Mouse (Mus musculus): Measurements from ENCODE around the gene Hsf4.
"Not testable (repeated sequence)": the region's sequence is repeated elsewhere in the genome, so short reads cannot be mapped to it uniquely, and the experiment has no call there.

The Hsf4 gene

DNA sequence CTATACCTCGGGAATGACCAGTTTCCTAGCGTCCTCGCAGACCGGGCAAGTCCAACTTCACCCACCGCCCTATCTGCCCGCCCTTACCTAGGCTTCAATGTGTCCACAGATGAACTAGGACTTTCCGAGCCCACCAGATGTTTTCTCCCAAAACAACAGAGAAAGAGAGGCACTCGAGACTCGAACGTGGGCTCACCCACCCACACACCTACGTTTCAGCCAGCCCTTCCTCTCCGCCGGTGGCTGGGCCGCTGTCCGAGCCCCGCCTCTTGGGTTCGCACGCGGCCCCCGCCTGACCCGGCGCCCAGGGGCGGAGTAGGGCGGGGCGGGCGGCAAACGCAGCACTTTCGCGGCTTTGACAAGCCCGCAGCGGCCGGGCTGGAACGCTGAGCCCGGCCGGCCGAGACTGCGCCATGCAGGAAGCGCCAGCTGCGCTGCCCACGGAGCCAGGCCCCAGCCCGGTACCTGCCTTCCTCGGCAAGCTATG lies at the start of gene Hsf4:
Gene Hsf4, plus strand, starts transcription at position 341 of the 487 bp plus-strand sequence.
- no peak for DNase-seq (ENCODE audit: low read depth, low spot score)

DNA sequence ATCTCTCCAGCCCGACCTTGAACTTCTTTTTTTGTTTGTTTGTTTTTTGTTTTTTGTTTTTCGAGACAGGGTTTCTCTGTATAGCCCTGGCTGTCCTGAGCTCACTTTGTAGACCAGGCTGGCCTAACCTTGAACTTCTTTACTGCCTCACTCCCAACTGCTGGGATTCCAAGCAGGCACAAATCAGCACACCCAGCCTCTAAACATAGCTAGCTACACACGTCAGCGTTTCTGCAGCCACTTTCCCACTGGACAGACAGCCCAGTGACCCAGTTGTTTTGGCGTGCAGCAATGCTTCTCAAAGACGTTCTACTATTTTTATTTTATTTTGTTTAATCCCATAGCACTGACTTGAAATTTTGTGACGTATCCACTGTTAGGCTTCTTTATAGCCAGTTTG lies 45.8 kb upstream of the Hsf4 start:
- no peak for DNase-seq (ENCODE audit: low read depth, low spot score)

DNA sequence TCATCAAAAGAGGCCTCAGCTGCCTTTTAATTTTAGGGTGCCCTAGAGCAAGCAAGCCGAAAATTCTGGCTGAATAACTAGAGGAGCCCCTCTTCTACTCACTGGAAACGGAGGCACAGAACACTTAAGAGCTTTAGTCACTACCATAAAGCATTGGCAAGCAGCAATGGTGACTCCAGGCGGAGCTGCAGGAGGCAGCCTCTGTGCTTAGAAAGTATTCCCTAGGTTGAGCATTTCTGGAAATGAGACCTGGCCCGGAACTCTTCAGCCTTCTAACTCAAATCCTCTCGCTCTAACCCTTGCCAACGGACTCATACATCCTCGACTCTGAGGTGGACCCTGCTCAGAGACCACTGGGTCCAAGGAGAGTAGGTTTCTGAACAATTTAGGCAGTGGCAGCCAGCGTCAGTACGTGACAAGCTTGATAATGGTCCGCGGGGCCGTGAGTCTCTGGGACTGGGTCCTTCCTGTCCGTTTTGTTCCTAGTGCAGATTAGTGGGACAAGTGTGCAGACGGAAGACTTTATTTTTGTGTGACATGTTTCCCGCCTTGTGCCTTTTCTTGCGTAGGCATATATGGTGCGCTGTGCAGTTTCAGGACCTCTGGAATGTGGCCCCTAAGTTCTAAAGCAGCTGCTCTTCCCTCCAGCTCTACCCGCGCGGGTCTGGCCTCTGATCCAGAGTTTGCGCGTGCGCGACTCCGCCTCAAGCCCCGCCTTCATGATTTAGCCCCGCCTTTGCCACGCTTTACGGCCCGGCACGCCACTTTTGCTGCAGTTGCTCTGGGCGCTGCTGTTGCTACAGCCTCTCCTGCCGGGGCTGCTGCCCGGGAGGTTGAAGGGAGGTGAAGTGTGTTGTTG lies 45.0 kb upstream of the Hsf4 start, which contains the start of gene D230025D16Rik:
Gene D230025D16Rik, plus strand, starts transcription at position 733 of the 859 bp plus-strand sequence.
- peak; percentile 95 for DNase-seq (ENCODE audit: low read depth, low spot score)

GRCm38 (mm10) chr8:105225272-105225593 lies 44.4 kb upstream of the Hsf4 start:
- no peak for DNase-seq (ENCODE audit: low read depth, low spot score)

GRCm38 (mm10) chr8:105225917-105226316 lies 43.7 kb upstream of the Hsf4 start:
- DNase-seq (ENCODE audit: low read depth, low spot score): no peak

DNA sequence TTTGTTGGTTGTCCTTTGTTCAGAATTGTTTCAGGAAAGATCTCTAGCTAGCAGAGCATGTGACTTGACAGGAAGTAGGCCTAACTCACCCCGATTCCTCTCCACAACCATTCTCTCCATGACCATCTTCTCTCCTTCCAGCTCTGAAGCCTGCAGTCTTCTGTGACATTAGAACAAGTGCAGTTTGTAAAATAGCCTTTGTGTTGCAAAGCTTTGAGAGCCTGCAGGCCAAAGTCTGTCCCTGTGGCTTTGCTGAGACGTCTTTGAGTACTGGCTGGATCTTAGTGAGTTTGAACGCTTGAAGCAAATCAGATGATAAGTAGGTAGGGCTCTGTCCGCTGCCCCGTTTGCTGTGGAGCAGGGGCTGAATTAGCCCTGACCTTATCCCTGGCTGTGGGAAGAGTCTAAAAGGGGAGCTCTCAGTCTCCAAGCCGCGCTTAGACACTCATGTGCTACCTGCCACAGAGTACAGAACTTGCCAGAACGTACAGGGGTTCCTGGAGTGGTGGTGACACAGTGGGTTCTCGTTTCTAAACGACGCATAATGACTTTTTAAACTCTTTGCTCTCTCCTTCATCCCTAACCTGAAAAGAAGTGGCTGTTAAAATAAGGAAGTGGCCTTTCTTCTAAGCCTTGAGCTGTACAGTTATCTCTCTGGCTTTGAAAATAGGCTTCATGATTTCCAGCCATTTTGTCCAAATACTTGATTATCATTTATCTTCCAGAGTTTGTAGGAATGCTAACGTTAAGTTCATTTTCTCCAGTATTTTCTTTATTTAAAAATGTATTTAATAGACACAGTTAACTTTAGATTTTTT lies 37.9 kb upstream of the Hsf4 start:
- no peak for DNase-seq (ENCODE audit: low read depth, low spot score)

DNA sequence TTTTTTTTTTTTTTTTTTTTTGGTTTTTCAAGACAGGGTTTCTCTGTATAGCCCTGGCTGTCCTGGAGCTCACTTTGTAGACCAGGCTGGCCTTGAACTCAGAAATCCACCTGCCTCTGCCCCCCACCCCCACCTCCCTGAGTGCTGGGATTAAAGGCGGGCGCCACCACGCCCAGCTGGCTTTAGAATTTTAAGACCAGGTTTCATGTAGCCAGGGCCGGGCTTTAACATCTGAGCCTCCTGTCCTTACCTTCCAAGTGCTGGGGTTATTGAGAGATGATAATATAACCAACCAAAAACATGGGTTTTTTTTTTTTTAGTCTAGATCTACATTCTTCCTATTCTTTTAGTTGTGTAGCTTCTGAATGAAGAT lies 37.3 kb upstream of the Hsf4 start:
- DNase-seq (ENCODE audit: low read depth, low spot score): not testable (repeated sequence)

DNA sequence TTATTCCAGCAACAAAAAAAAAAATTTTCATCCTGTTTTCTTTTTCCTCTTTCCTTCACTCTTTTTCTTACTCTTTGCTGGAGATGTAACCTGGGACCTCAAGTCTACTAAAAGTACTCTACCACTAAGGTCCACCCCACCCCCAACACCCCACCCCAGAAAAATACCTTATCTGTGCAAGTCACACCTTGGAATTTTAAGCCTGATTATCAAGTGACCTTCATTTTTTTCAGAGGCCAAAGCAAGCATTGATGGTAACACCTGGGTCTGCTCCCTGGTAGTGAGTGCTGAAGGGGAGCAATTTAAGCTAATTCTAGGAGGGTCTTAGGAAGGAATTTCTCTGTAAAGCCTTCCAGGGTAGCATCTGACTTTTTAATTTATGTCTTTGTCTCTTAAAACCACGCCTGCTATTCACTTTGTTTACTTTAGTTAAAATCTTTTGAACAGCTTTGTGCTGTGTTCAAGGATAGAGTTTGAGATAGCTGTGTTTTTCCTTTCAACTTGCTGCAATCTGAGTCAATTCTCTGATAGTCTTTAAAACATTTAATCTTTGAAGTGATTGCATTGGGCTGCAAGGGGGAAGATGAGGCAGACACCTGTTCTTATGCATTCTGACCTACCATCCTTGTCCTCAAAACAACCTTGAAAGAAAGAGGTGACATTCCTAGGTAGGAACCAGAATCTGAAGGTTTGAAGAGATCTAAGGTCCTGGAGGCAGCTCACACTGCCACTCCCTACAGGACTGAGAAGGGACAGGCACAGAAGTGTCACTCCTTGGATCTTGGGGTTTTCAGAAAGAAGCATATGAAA lies 36.3 kb upstream of the Hsf4 start:
- DNase-seq (ENCODE audit: low read depth, low spot score): no peak

DNA sequence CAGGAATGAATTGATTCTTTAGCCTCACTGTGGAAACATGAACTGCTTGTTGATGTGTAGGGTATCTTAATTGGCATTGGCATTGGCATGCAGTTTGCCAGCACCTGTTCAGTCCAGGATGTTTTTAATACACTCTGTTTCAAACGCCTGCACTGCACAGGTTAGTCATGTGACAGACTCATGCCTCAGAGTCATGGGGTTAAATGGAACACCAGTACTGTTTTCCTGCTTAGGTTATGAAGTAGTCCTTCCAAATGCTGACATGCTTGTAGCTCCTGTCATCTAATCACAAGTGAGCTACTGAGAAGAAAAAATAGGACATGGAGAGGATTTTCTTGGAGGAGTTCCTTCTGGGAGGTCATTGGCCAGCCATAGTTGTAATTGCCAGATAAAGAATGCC lies 34.4 kb upstream of the Hsf4 start:
- no peak for DNase-seq (ENCODE audit: low read depth, low spot score)

- DNase-seq (ENCODE audit: low read depth, low spot score): no peak
Observed at GRCm38 (mm10) chr8:105237442-105238142, 32.0 kb upstream of the Hsf4 start.

- no peak for DNase-seq (ENCODE audit: low read depth, low spot score)
Observed at GRCm38 (mm10) chr8:105241016-105241415, 28.6 kb upstream of the Hsf4 start.

DNA sequence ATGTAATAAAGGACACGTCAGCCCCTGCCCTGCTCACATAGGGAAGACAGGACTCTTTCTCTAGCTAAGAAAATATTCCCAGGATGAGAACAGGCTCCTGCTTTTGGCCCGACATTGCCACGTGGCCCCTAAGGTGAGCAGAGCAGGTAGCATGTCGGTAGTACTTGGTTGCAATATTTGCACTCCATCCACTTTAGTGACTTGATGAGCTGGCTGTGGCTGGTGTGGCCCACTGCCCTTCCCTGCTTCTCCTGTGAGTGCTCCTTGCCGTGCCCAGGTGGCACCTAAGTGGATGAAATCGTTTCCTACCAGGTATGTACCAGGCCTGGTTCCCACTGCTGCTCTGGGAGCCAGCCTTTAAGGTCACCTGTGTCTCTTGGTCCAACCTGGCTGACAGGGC lies 17.6 kb upstream of the Hsf4 start:
- no peak for DNase-seq (ENCODE audit: low read depth, low spot score)

DNA sequence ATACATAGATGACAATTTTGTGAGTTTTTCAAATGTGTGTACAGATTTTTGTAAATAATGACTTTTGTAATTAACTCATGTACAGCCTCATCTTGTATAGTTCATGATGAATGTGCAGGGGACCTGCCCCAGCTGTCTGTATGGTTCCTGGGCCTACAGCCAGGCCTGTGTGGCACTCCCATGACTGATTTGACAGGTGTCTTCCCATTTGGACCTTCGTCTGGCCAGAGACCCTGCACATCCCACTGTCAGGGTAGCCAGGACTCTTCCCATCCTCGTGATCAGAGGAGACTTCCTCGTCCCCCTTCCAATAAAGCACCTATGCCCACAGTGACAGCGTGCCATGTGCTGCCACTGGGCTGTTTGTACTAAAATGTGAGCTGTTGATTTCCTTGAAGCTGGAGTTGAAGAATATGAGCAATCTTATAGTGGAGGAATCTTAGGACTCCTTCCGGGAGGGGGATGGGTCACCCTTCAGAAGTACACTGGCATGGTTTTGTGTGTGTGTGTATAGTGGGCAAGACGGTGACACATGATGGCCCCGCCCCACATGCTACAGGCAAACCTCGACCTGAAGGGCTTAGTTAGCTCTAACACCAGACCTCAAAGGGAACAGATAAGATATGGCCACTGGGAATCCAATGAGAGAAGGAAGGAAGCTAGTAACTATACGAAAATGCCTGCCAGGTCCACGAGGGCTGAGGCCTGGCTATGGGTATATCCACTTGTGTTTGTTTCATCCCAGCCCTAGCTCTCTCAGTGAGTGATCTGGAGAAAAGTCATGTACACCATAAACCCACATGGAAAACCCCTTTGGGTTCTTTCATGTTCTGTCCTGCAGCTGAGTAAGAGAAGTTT lies 16.7 kb upstream of the Hsf4 start:
- no peak for DNase-seq (ENCODE audit: low read depth, low spot score)

DNA sequence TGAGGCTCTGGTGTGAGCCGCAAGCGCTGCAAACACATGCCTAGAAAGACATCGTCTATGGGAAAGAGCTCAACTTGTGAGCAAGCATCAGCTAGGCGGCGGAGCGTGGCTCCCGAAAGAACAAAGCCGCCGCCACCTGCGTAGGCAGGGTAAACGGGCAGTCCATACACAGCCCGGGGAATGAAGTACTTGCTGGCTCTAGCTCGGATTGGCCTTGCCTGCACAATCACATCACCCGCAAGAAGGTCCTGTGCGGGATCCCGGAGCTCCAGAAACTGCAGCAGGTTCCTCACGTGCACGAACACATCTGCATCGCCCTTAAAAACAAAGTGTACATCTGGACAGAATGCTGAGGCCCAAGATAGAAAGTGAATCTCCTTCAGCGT lies 15.8 kb upstream of the Hsf4 start:
- DNase-seq (ENCODE audit: low read depth, low spot score): no peak

GRCm38 (mm10) chr8:105254152-105254965 lies 15.2 kb upstream of the Hsf4 start:
- DNase-seq (ENCODE audit: low read depth, low spot score): peak; percentile 86

- DNase-seq (ENCODE audit: low read depth, low spot score): no peak
Observed at GRCm38 (mm10) chr8:105254966-105255350, 14.6 kb upstream of the Hsf4 start, which contains the start of gene B3gnt9. B3gnt9 (minus strand) TSS chr8:105255153.

GRCm38 (mm10) chr8:105257318-105258114 lies 12.1 kb upstream of the Hsf4 start:
- no peak for DNase-seq (ENCODE audit: low read depth, low spot score)

DNA sequence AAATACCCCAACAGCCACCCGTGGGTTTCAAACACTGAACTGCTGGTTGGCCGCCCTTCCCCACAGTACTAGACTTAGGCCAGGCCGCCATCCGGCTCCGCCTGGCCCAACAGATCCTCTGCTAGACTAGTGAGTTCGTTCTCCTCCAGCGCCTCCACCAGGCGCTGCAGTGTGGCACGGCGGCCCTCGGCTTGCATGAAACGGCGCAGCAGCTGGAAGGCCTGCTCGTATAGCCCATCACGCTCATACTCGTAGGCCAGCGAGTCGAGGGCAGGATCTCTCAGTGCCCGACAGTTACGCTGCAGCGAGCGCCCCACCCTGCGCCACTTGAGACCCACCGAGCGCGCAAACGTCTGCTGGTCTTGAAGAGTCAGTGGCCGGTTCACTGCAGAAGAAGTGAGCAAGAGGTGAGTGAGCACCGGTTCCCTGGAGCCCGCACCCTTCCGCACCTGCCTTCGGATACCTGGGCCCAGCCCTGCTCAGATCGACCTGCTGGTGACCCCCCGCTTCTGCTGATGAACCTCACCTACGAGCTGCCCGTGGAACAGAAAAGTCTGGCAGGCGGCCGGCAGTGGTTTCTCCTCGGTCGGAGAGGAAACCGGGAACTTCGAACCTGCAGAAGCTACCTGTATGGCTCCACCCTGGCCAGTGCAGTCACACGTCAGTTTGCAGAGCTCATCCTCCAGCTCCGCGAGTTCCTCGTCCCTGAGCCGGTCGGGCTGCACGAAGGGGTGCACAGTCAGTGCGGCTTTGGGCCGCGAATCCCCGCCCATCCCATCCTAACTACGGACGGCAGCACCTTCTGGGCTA lies 10.5 kb upstream of the Hsf4 start:
- DNase-seq (ENCODE audit: low read depth, low spot score): no peak

All from forelimb bud, embryonic 11.5 days (tissue).